Mouse (Mus musculus): ENCODE results near the gene Macf1.
"Not testable (repeated sequence)": the region's sequence is repeated elsewhere in the genome, so short reads cannot be mapped to it uniquely, and the experiment has no call there.

The Macf1 gene

DNA sequence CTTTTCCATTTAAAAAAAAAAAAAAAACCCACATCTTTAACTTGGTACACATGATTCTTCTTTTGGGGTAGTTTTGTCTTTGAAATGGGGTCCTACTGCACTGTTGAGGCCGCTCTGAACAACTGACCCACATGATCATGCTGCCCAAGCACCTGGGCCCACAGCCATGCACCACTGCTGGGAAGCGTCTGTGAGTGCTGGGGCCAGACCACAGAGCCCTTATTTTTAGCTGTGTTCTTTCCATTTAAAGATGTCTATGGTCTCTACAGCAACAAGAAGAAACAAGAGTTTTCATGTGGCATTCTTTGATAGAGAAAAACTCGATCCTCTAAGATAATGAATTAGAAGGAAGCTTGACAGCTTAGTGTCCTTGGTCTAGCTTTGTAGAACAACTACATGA is 135.8 kb downstream of the Macf1 start:
- no peak for DNase-seq (ENCODE audit: low spot score in 2 of 2)

DNA sequence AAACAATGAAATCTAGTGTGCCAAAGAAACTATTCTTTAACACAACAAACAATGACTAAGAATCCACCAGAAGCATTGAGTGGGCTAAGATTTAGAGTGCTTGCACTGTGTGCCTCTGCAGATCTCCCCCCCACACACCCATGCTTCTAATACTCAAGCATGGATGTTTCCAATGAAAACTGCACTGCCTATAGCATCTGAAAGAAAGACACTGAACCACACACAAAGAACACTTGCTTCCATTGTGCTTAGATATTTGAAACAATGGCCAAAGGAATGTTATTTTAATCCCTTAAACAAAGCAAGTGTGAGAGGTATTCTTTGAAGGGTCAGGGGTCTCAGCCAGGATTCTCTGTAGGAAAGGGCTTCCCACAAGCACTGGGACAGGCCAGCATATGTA is 140.5 kb downstream of the Macf1 start:
- DNase-seq (ENCODE audit: low spot score in 2 of 2): no peak

- peak; percentile 49 to 62 for DNase-seq (ENCODE audit: low spot score in 2 of 2)
These were observed 148.9 kb downstream of the Macf1 start for GRCm38 (mm10) chr4:123535271-123535670.

DNA sequence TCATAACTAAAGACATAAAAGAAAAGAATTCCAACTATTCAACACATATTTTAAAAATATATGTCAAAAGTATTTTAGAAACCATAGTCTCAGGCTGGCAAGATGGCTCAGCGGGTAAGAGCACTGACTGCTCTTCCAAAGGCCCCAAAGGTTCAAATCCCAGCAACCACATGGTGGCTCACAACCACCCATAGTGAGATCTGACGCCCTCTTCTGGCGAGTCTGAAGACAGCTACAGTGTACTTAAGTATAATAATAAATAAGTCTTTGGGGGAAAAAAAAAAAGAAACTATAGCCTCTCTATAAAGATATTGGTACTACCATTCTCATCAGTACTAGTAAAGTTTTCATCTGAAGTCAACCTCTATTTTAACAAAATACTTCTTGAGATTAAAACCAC is 152.2 kb downstream of the Macf1 start:
- DNase-seq (ENCODE audit: low spot score in 2 of 2): peak in 1 of 2 experiments; percentile 15

- no peak for DNase-seq (ENCODE audit: low spot score in 2 of 2)
These were observed 153.2 kb downstream of the Macf1 start for GRCm38 (mm10) chr4:123530976-123531375.

GRCm38 (mm10) chr4:123529230-123529629 is 154.9 kb downstream of the Macf1 start:
- peak in 1 of 2 experiments; percentile 17 for DNase-seq (ENCODE audit: low spot score in 2 of 2)

DNA sequence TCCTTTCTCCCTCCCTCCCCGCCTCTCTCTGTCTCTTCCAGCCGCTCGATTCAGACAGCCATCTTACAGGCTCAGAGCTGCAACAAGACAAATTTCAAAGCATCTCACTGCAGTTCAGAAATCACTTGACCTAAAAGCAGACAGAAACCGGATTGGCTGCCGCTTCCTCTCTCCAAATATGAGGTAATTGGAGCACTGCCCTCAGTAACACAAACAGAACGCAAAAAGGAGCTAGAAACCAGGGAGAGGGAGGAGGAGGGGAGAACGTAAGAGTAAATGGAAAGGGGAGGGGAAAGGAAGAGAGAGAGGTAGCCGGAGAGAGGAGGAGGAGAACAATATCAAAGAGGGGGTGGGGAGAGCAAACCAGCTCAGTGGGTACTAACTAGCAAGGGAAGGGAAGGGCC is 156.6 kb downstream of the Macf1 start:
- DNase-seq (ENCODE audit: low spot score in 2 of 2): no peak

DNA sequence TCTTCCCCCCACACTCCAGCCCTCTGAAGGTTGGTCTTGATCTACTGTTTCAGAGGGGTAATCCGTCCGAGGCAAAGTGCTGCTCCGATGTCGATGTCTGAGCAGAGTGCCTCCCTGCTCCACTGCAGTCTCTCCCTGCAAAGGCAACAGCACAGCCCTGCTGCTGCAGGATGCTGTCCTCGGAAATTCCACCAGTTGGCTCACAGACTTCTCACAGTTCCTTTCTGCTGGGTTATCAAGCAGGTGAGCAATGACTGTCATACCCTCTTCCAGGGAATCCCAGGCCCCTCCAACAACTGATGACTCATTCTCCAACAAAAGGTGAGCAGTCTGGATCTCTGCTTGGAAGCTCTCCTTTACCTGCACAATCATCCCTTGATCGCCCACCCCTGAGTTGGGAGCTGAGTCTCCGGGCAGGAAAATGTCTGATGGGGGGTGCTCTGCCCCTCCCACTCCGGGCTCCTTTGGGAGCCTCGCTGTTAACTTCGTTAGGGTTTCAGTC is 157.3 kb downstream of the Macf1 start:
- DNase-seq (ENCODE audit: low spot score in 2 of 2): no peak

DNA sequence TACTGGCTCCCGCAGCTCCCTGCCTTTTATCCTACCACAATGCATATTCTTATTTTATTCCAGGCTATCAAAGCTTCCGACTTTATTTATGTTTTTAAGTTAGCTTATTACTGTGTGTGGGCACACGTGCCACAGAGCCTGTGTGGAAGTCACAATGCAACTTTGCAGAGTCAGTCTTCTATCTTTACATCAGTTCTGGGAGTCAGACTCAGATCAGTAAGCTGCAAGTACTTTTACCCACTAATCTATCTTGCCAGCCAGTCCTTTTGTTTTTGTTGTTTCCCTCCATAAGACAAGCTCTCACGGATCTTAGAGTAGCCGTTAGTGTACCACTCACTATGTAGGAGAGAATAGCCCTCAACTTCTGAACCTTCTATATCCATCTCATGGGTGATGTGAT is 159.4 kb downstream of the Macf1 start:
- DNase-seq (ENCODE audit: low spot score in 2 of 2): no peak

GRCm38 (mm10) chr4:123520123-123520522 is 164.0 kb downstream of the Macf1 start:
- DNase-seq (ENCODE audit: low spot score in 2 of 2): not testable (repeated sequence)

GRCm38 (mm10) chr4:123515673-123516072 is 168.5 kb downstream of the Macf1 start:
- DNase-seq (ENCODE audit: low spot score in 2 of 2): no peak

GRCm38 (mm10) chr4:123510201-123510600 is 174.0 kb downstream of the Macf1 start:
- no peak for DNase-seq (ENCODE audit: low spot score in 2 of 2)

- no peak for DNase-seq (ENCODE audit: low spot score in 2 of 2)
These were observed 195.1 kb downstream of the Macf1 start for GRCm38 (mm10) chr4:123489086-123489485.

DNA sequence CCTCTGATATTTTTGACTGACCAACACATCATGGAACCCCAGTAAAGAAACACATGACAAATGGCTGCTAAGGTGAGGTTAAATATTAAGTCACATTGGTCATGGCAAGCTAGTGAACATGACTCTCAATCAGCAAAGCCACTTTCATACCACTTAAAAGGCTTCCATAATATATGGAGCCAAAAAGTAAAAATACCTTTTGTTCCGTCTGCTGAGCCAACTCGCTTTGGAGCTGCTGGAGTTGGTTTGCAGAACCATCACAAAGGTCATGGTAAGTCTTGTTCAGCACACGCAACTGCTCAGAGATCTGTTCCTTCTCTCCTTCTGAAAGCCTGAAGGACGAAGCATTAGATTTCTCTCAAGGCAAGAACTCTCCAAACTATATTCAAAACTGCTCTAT is 204.2 kb downstream of the Macf1 start:
- no peak for DNase-seq (ENCODE audit: low spot score in 2 of 2)

DNA sequence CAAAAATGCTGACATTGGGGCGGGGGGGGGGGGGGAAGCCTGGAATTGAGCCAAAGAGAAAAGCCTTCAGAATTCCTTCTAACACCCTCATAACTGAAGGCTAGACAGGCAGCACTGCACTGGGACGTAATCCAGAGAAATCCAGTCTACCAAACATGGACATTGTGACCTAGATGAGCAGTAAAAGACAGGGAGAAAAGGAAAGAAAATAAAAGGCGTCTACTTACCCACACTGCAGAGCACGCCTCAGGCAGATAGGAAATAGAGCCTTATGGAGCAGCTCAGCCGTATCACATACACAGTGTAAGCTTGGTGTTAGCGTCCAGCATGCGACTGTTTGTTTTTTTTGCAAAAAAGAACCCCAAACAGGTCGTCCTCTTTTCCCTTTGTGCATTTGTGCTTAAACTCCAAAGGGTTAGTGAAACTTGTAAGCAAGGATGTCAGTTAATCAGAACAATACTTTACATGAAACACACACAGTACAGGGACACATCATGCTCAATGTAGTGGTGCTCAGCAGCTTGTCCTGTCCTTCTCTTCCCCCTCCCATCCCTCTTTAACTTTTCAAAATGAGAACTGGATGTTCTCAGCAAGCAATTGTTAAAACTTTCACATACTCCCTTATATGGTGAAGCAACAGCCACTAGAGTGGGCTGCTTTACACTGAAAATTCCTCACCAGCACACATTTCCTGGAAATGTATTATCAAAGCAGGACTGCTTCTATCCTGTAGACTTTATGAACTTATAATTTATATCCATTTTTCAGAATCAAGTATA is 205.3 kb downstream of the Macf1 start:
- DNase-seq (ENCODE audit: low spot score in 2 of 2): no peak

DNA sequence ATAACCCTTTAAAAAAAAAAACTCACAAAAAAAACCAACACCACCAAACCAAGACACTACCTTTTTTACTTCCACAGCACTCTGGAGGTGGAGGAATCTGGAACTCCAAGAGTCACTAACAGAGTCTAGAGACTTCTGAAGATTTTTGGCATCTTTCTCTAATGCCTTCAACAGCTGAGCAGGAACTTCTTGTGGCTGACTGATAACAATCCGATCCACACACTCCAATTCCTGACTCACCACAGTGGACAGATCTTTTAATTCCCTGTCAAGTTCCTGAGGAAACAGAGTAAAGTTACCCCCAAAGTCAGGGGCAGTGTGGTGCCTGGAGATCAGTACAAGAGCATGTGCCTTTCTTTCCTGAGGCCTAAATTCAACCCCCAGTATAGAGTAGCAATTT is 218.4 kb downstream of the Macf1 start:
- DNase-seq (ENCODE audit: low spot score in 2 of 2): no peak

- no peak for DNase-seq (ENCODE audit: low spot score in 2 of 2)
These were observed 223.4 kb downstream of the Macf1 start for GRCm38 (mm10) chr4:123460595-123461272.

GRCm38 (mm10) chr4:123454871-123455640 is 229.1 kb downstream of the Macf1 start:
- no peak for DNase-seq (ENCODE audit: low spot score in 2 of 2)

- DNase-seq (ENCODE audit: low spot score in 2 of 2): no peak
These were observed 230.4 kb downstream of the Macf1 start for GRCm38 (mm10) chr4:123453729-123454128.

- no peak for DNase-seq (ENCODE audit: low spot score in 2 of 2)
These were observed 232.2 kb downstream of the Macf1 start for GRCm38 (mm10) chr4:123451991-123452390.

GRCm38 (mm10) chr4:123449304-123449703 is 234.9 kb downstream of the Macf1 start:
- no peak for DNase-seq (ENCODE audit: low spot score in 2 of 2)

DNA sequence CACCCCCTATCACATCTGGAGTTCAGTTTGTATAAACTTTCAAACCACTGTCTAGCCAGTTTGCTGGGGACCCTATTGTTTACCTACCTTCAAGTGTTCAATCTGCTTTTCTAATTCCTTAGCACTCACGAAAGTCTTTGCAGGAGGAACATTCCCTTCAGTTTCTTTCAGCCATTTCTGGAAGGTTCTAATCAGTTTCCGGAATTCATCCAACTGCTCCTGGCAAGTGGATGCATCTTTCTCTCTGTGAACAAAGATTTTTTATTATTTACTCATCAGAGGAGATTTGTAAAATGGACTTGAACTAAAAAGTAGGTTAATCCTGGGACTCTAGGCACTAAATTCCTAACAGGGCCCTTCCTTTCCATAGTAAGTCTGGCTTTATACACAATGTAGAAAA is 236.1 kb downstream of the Macf1 start:
- no peak for DNase-seq (ENCODE audit: low spot score in 2 of 2)
